Mouse (Mus musculus): ENCODE data around the gene Ppm1l. TPM values are rescaled to one million over a fixed set of nuclear protein-coding genes. Genes with fewer than 3 reads are reported as not detected.

The Ppm1l gene
- polyA plus RNA-seq, 1 experiment from 2014 or later, result 23.6 TPM

- Histone ChIP-seq H3K9ac (no peak overlapping the region), H3K4me2 (no peak overlapping the region), H3K9me3 (no peaks in the 10 kb centered on the region), H3K27ac (no peak overlapping the region), H3K36me3 (replicated peaks) (no peaks in the 10 kb centered on the region), H3K4me1 (peaks cover 3% of the 10 kb centered on the region; the same call in 1 of the 2 replicates), H3K4me3 (replicated peaks) (no peak overlapping the region), H3K27me3 (no peaks in the 10 kb centered on the region)
- 86% methylated on average over 3 of the region's 3 CpGs for WGBS
- no peak for ATAC-seq (ENCODE audit: low FRiP score)
These were observed 173.0 kb downstream of the Ppm1l start for GRCm38 (mm10) chr3:69489669-69490068.

GRCm38 (mm10) chr3:69490981-69491681 lies 174.5 kb downstream of the Ppm1l start:
- no peaks in the 10 kb centered on the region for H3K36me3 ChIP-seq (replicated peaks)
- H3K9ac ChIP-seq, result no peak overlapping the region
- ATAC-seq (ENCODE audit: low FRiP score), result no peak
- WGBS, result 89% methylated on average over 6 of the region's 6 CpGs
- no peak overlapping the region for H3K4me2 ChIP-seq
- H3K27me3 ChIP-seq, result no peaks in the 10 kb centered on the region
- H3K9me3 ChIP-seq, result no peaks in the 10 kb centered on the region
- H3K27ac ChIP-seq, result no peak overlapping the region
- H3K4me1 ChIP-seq, result peaks cover 6% of the 10 kb centered on the region; the same call in 1 of the 2 replicates
- H3K4me3 ChIP-seq (replicated peaks), result no peak overlapping the region

GRCm38 (mm10) chr3:69494233-69495010 lies 177.8 kb downstream of the Ppm1l start:
- Histone ChIP-seq H3K27ac (no peak overlapping the region), H3K4me2 (no peak overlapping the region), H3K9me3 (no peaks in the 10 kb centered on the region), H3K4me3 (replicated peaks) (no peak overlapping the region), H3K27me3 (no peaks in the 10 kb centered on the region), H3K36me3 (replicated peaks) (no peaks in the 10 kb centered on the region), H3K4me1 (peaks cover 3% of the 10 kb centered on the region; the same call in 1 of the 2 replicates), H3K9ac (no peak overlapping the region)
- 61% methylated on average over 4 of the region's 4 CpGs for WGBS
- no peak for ATAC-seq (ENCODE audit: low FRiP score)

- WGBS, result 87% methylated on average over 3 of the region's 3 CpGs
- Histone ChIP-seq H3K27me3 (no peaks in the 10 kb centered on the region), H3K27ac (no peak overlapping the region), H3K9me3 (no peaks in the 10 kb centered on the region), H3K4me1 (peaks cover 9% of the 10 kb centered on the region), H3K36me3 (replicated peaks) (no peaks in the 10 kb centered on the region), H3K4me2 (no peak overlapping the region), H3K4me3 (replicated peaks) (no peak overlapping the region), H3K9ac (no peak overlapping the region)
- no peak for ATAC-seq (ENCODE audit: low FRiP score)
These were observed 180.5 kb downstream of the Ppm1l start for GRCm38 (mm10) chr3:69497178-69497577.

GRCm38 (mm10) chr3:69502009-69502408 lies 185.3 kb downstream of the Ppm1l start:
- peak overlapping the region; percentile 42; the same call in 1 of the 2 replicates for H3K27ac ChIP-seq
- H3K4me3 ChIP-seq (replicated peaks), result no peak overlapping the region
- H3K36me3 ChIP-seq (replicated peaks), result no peaks in the 10 kb centered on the region
- no peaks in the 10 kb centered on the region for H3K9me3 ChIP-seq
- H3K4me2 ChIP-seq, result no peak overlapping the region
- no peak overlapping the region for H3K9ac ChIP-seq
- 19% methylated on average over 6 of the region's 6 CpGs for WGBS
- no peaks in the 10 kb centered on the region for H3K27me3 ChIP-seq
- peak; percentile 81 for ATAC-seq (ENCODE audit: low FRiP score)
- H3K4me1 ChIP-seq, result peaks cover 6% of the 10 kb centered on the region

- Histone ChIP-seq H3K4me3 (replicated peaks) (no peak overlapping the region), H3K4me1 (peaks cover 6% of the 10 kb centered on the region), H3K36me3 (replicated peaks) (no peaks in the 10 kb centered on the region), H3K27ac (no peak overlapping the region), H3K27me3 (no peaks in the 10 kb centered on the region), H3K4me2 (no peak overlapping the region), H3K9ac (no peak overlapping the region), H3K9me3 (no peaks in the 10 kb centered on the region)
- WGBS, result 46% methylated on average over 4 of the region's 4 CpGs
- ATAC-seq (ENCODE audit: low FRiP score), result 0 out of 2 replicates have a peak, but pooled peaks have one; percentile 4
These were observed 185.9 kb downstream of the Ppm1l start for GRCm38 (mm10) chr3:69502527-69502926.

- H3K9me3 ChIP-seq, result no peaks in the 10 kb centered on the region
- no peak overlapping the region for H3K27ac ChIP-seq
- no peak overlapping the region for H3K4me3 ChIP-seq (replicated peaks)
- no peak overlapping the region for H3K9ac ChIP-seq
- H3K4me1 ChIP-seq, result peaks cover 6% of the 10 kb centered on the region
- no peak for ATAC-seq (ENCODE audit: low FRiP score)
- H3K36me3 ChIP-seq (replicated peaks), result no peaks in the 10 kb centered on the region
- WGBS, result 56% methylated on average over 7 of the region's 7 CpGs
- H3K4me2 ChIP-seq, result no peak overlapping the region
- H3K27me3 ChIP-seq, result no peaks in the 10 kb centered on the region
These were observed 188.4 kb downstream of the Ppm1l start for GRCm38 (mm10) chr3:69505090-69505489.

GRCm38 (mm10) chr3:69506352-69506751 lies 189.7 kb downstream of the Ppm1l start:
- no peak for ATAC-seq (ENCODE audit: low FRiP score)
- H3K9ac ChIP-seq, result no peak overlapping the region
- H3K27me3 ChIP-seq, result no peaks in the 10 kb centered on the region
- H3K4me2 ChIP-seq, result no peak overlapping the region
- H3K4me1 ChIP-seq, result peaks cover 6% of the 10 kb centered on the region
- no peak overlapping the region for H3K4me3 ChIP-seq (replicated peaks)
- H3K27ac ChIP-seq, result no peak overlapping the region
- H3K36me3 ChIP-seq (replicated peaks), result no peaks in the 10 kb centered on the region
- WGBS, result 74% methylated on average over 4 of the region's 4 CpGs
- H3K9me3 ChIP-seq, result no peaks in the 10 kb centered on the region

- Histone ChIP-seq H3K4me1 (no peaks in the 10 kb centered on the region; the same call in 1 of the 2 replicates), H3K27me3 (no peaks in the 10 kb centered on the region), H3K9ac (no peak overlapping the region), H3K27ac (no peak overlapping the region), H3K36me3 (replicated peaks) (no peaks in the 10 kb centered on the region), H3K9me3 (no peaks in the 10 kb centered on the region), H3K4me2 (no peak overlapping the region), H3K4me3 (replicated peaks) (no peak overlapping the region)
- WGBS, result 92% methylated on average over 3 of the region's 3 CpGs
- ATAC-seq (ENCODE audit: low FRiP score), result no peak
These were observed 192.8 kb downstream of the Ppm1l start for GRCm38 (mm10) chr3:69509411-69509952.

- 67% methylated on average over 7 of the region's 7 CpGs for WGBS
- Histone ChIP-seq H3K4me3 (replicated peaks) (no peak overlapping the region), H3K4me2 (no peak overlapping the region), H3K27me3 (no peaks in the 10 kb centered on the region), H3K9ac (no peak overlapping the region), H3K36me3 (replicated peaks) (no peaks in the 10 kb centered on the region), H3K27ac (no peak overlapping the region), H3K9me3 (no peaks in the 10 kb centered on the region), H3K4me1 (no peaks in the 10 kb centered on the region)
- ATAC-seq (ENCODE audit: low FRiP score), result no peak
These were observed 195.2 kb downstream of the Ppm1l start for GRCm38 (mm10) chr3:69511881-69512280.

- Histone ChIP-seq H3K4me3 (replicated peaks) (no peak overlapping the region), H3K4me1 (no peaks in the 10 kb centered on the region), H3K4me2 (no peak overlapping the region), H3K27me3 (no peaks in the 10 kb centered on the region), H3K9ac (no peak overlapping the region), H3K27ac (no peak overlapping the region), H3K36me3 (replicated peaks) (no peaks in the 10 kb centered on the region), H3K9me3 (no peaks in the 10 kb centered on the region)
- 68% methylated on average over 7 of the region's 7 CpGs for WGBS
- no peak for ATAC-seq (ENCODE audit: low FRiP score)
These were observed 195.7 kb downstream of the Ppm1l start for GRCm38 (mm10) chr3:69512402-69512801.

- Histone ChIP-seq H3K9me3 (no peaks in the 10 kb centered on the region), H3K27me3 (no peaks in the 10 kb centered on the region), H3K36me3 (replicated peaks) (no peaks in the 10 kb centered on the region), H3K4me2 (no peak overlapping the region), H3K9ac (no peak overlapping the region), H3K27ac (no peak overlapping the region), H3K4me1 (peaks cover 12% of the 10 kb centered on the region), H3K4me3 (replicated peaks) (no peak overlapping the region)
- 73% methylated on average over 13 of the region's 13 CpGs for WGBS
- no peak for ATAC-seq (ENCODE audit: low FRiP score)
These were observed 199.2 kb downstream of the Ppm1l start for GRCm38 (mm10) chr3:69515730-69516350.
